Mouse (Mus musculus) G1E (cell line): Measurements from ENCODE around the gene Igtp. TPM values are rescaled to one million over a fixed set of nuclear protein-coding genes. Genes with fewer than 3 reads are reported as not detected.
"Not testable (repeated sequence)": the region's sequence is repeated elsewhere in the genome, so short reads cannot be mapped to it uniquely, and the experiment has no call there.

Experiments used
- ATAC-seq: 2 replicates; pipeline ENCODE4 v1.8.0; 2016; ENCODE audit warnings: mild to moderate bottlenecking; ENCODE audit not compliant: insufficient number of reproducible peaks, poor library complexity, low FRiP score, severe bottlenecking; ENCODE audit errors: extremely low read depth
- DNase-seq: peaks from one replicate; pipeline ENCODE4 v3.0.0; 2012; ENCODE audit warnings: low spot score
- H3K27me3 ChIP-seq: 2 replicates; pipeline ENCODE4 v1.6.1; 2012; ENCODE audit warnings: mild to moderate bottlenecking, low read length, inconsistent platforms; ENCODE audit not compliant: insufficient read depth
- H3K36me3 ChIP-seq: replicated peaks from 2 replicates; pipeline ENCODE3; 2012; ENCODE audit warnings: mild to moderate bottlenecking, inconsistent platforms
- H3K4me1 ChIP-seq: 2 replicates; pipeline ENCODE4 v1.6.1; 2012; ENCODE audit warnings: low read depth, low read length, inconsistent platforms, mixed read lengths; ENCODE audit not compliant: insufficient read depth
- H3K4me3 ChIP-seq: 2 replicates; pipeline ENCODE4 v1.5.1; 2012; ENCODE audit warnings: low read depth, mild to moderate bottlenecking, inconsistent platforms, low read length, moderate library complexity, mixed read lengths
- H3K9me3 ChIP-seq: replicated peaks from 2 replicates; pipeline ENCODE4 v1.6.1; 2012; ENCODE audit warnings: inconsistent platforms
- CTCF ChIP-seq: IDR thresholded peaks from 2 replicates; pipeline ENCODE4 v1.5.1; 2012; ENCODE audit warnings: low read depth, low read length, inconsistent platforms, mixed read lengths
- GATA1 ChIP-seq: IDR thresholded peaks from 2 replicates; pipeline ENCODE4 v1.6.1; 2012; ENCODE audit warnings: borderline replicate concordance, low read length, inconsistent platforms, mixed read lengths
- GATA2 ChIP-seq: IDR thresholded peaks from 2 replicates; pipeline ENCODE4 v1.6.1; 2012; ENCODE audit warnings: low read depth, low read length, inconsistent platforms, borderline replicate concordance
- POLR2AphosphoS5 ChIP-seq: IDR thresholded peaks from 2 replicates; pipeline ENCODE4 v1.6.1; 2012; ENCODE audit warnings: low read depth, low read length, inconsistent platforms; ENCODE audit not compliant: insufficient replicate concordance
- TAL1 ChIP-seq: conservative IDR thresholded peaks from 2 replicates; pipeline ENCODE4 v1.6.1; 2012; ENCODE audit warnings: low read depth, low read length, inconsistent platforms, mixed read lengths
- polyA plus RNA-seq: library from polyadenylated mRNA; stranded (reverse); fragments of >175 nt; gene quantifications from 2 replicates; pipeline ENCODE4 v1.2.3, GENCODE M21; 2012
- total RNA-seq, 2 experiments: library from RNA; stranded (forward) in 1 of 2; stranded (reverse) in 1 of 2; fragments of 200-1000 nt in 1 of 2; fragments of >200 nt in 1 of 2; fragmentation: Nextera tagmentation in 1 of 2; gene quantifications; 2 replicates each; pipeline ENCODE4 v1.2.3; 2014 to 2017

The Igtp gene
- total and polyA plus RNA-seq, 3 experiments: 1.4 to 11.1 (median 9.9) TPM

- Histone ChIP-seq H3K9me3 (no peaks in the 10 kb centered on the region), H3K4me1 (peaks cover 54% of the 10 kb centered on the region), H3K36me3 (peaks cover 34% of the 10 kb centered on the region), H3K4me3 (no peak overlapping the region), H3K27me3 (no peaks in the 10 kb centered on the region)
- TF ChIP-seq TAL1 (no peak), POLR2AphosphoS5 (no peak), CTCF (no peak), GATA2 (no peak)
- ATAC-seq (no peak), DNase-seq (no peak)
Measured at GRCm38 (mm10) chr11:58216823-58217222, 17.5 kb downstream of the Igtp start.

- no peak for TF ChIP-seq CTCF
- no peak for TF ChIP-seq TAL1
- no peak for TF ChIP-seq POLR2AphosphoS5
- no peak for TF ChIP-seq GATA1
- TF ChIP-seq GATA2: no peak
- H3K36me3 ChIP-seq: peaks cover 19% of the 10 kb centered on the region
- H3K9me3 ChIP-seq: no peaks in the 10 kb centered on the region
- no peak overlapping the region for H3K4me3 ChIP-seq
- H3K27me3 ChIP-seq: peaks cover 5% of the 10 kb centered on the region; the same call in 1 of the 2 replicates
- peaks cover 13% of the 10 kb centered on the region for H3K4me1 ChIP-seq
- ATAC-seq (no peak), DNase-seq (no peak)
Measured at GRCm38 (mm10) chr11:58223751-58224150, 24.4 kb downstream of the Igtp start.

GRCm38 (mm10) chr11:58224313-58224712 lies 25.0 kb downstream of the Igtp start:
- TF ChIP-seq GATA1 (no peak), TAL1 (no peak), POLR2AphosphoS5 (no peak), CTCF (no peak), GATA2 (no peak)
- H3K27me3 ChIP-seq: peaks cover 10% of the 10 kb centered on the region
- ATAC-seq (no peak), DNase-seq (no peak)
- no peak overlapping the region for H3K4me3 ChIP-seq
- H3K36me3 ChIP-seq: peaks cover 14% of the 10 kb centered on the region
- H3K4me1 ChIP-seq: peaks cover 9% of the 10 kb centered on the region
- H3K9me3 ChIP-seq: no peaks in the 10 kb centered on the region

GRCm38 (mm10) chr11:58224872-58225271 lies 25.5 kb downstream of the Igtp start:
- not testable (repeated sequence) for H3K4me1 ChIP-seq, DNase-seq, H3K9me3 ChIP-seq, ATAC-seq, H3K4me3 ChIP-seq
- Histone ChIP-seq H3K36me3 (peaks cover 11% of the 10 kb centered on the region), H3K27me3 (peaks cover 16% of the 10 kb centered on the region)

- peaks cover 6% of the 10 kb centered on the region for H3K36me3 ChIP-seq
- no peak for TF ChIP-seq POLR2AphosphoS5
- peak; percentile 98 for TF ChIP-seq CTCF
- no peak for TF ChIP-seq GATA2
- no peak overlapping the region for H3K4me3 ChIP-seq
- ATAC-seq: no peak
- H3K4me1 ChIP-seq: peaks cover 9% of the 10 kb centered on the region
- H3K9me3 ChIP-seq: no peaks in the 10 kb centered on the region
- DNase-seq: no peak
- H3K27me3 ChIP-seq: peaks cover 21% of the 10 kb centered on the region
Measured at GRCm38 (mm10) chr11:58225655-58226054, 26.3 kb downstream of the Igtp start.

- ATAC-seq (no peak), DNase-seq (no peak)
- Histone ChIP-seq H3K4me1 (peaks cover 9% of the 10 kb centered on the region), H3K4me3 (no peak overlapping the region), H3K9me3 (no peaks in the 10 kb centered on the region), H3K36me3 (peaks cover 2% of the 10 kb centered on the region), H3K27me3 (peaks cover 29% of the 10 kb centered on the region)
- TF ChIP-seq GATA2 (no peak), POLR2AphosphoS5 (no peak), TAL1 (no peak), GATA1 (no peak), CTCF (no peak)
Measured at GRCm38 (mm10) chr11:58226425-58226824, 27.1 kb downstream of the Igtp start.

- H3K27me3 ChIP-seq: peaks cover 44% of the 10 kb centered on the region
- H3K4me3 ChIP-seq, DNase-seq, H3K9me3 ChIP-seq, H3K36me3 ChIP-seq, ATAC-seq, H3K4me1 ChIP-seq: not testable (repeated sequence)
Measured at GRCm38 (mm10) chr11:58228021-58228420, 28.7 kb downstream of the Igtp start.
